Mouse (Mus musculus): Measurements from ENCODE around the gene Angptl4.
"Not testable (repeated sequence)": the region's sequence is repeated elsewhere in the genome, so short reads cannot be mapped to it uniquely, and the experiment has no call there.

Angptl4 gene

GRCm38 (mm10) chr17:33781124-33781977 lies at the start of gene Angptl4:
Angptl4 (minus strand) TSS chr17:33781830.
- peak; percentile 78 to 88 for DNase-seq

- DNase-seq, result no peak
Observed at GRCm38 (mm10) chr17:33829561-33829960, 47.9 kb upstream of the Angptl4 start.

- DNase-seq, result peak; percentile 46 to 66
Observed at GRCm38 (mm10) chr17:33828892-33829291, 47.3 kb upstream of the Angptl4 start.

- peak; percentile 75 to 82 for DNase-seq
Observed at GRCm38 (mm10) chr17:33826850-33827249, 45.2 kb upstream of the Angptl4 start.

- DNase-seq, result no peak
Observed at GRCm38 (mm10) chr17:33825462-33825861, 43.8 kb upstream of the Angptl4 start.

GRCm38 (mm10) chr17:33824997-33825330 lies 43.3 kb upstream of the Angptl4 start:
- DNase-seq, result not testable (repeated sequence)

- peak; percentile 98 for DNase-seq
Observed at GRCm38 (mm10) chr17:33824084-33824996, 42.7 kb upstream of the Angptl4 start, which contains the start of the genes Rps28 and Ndufa7. Rps28 (minus strand) TSS chr17:33824562. Ndufa7 (plus strand) TSS chr17:33824572.

- DNase-seq, result not testable (repeated sequence)
Observed at GRCm38 (mm10) chr17:33823171-33823570, 41.5 kb upstream of the Angptl4 start.

- DNase-seq, result peak in 1 of 2 experiments; percentile 44
Observed at GRCm38 (mm10) chr17:33822436-33822959, 40.9 kb upstream of the Angptl4 start.

GRCm38 (mm10) chr17:33817969-33818643 lies 36.5 kb upstream of the Angptl4 start:
- no peak for DNase-seq

- DNase-seq, result peak; percentile 92 to 96
Observed at GRCm38 (mm10) chr17:33817184-33817968, 35.7 kb upstream of the Angptl4 start.

GRCm38 (mm10) chr17:33816612-33817011 lies 35.0 kb upstream of the Angptl4 start:
- DNase-seq, result peak in 1 of 2 experiments; percentile 6

- no peak for DNase-seq
Observed at GRCm38 (mm10) chr17:33815399-33815798, 33.8 kb upstream of the Angptl4 start.

- DNase-seq, result peak; percentile 54 to 63
Observed at GRCm38 (mm10) chr17:33812990-33813389, 31.4 kb upstream of the Angptl4 start.

- DNase-seq, result peak in 1 of 2 experiments; percentile 39
Observed at GRCm38 (mm10) chr17:33812475-33812874, 30.8 kb upstream of the Angptl4 start.

GRCm38 (mm10) chr17:33811142-33811516 lies 29.5 kb upstream of the Angptl4 start:
- DNase-seq, result peak in 1 of 2 experiments; percentile 28

GRCm38 (mm10) chr17:33810334-33811141 lies 28.9 kb upstream of the Angptl4 start, which contains the start of gene Kank3:
Kank3 (plus strand) TSS chr17:33810519.
- DNase-seq, result peak; percentile 95 to 96

- peak in 1 of 2 experiments; percentile 8 for DNase-seq
Observed at GRCm38 (mm10) chr17:33808192-33808591, 26.6 kb upstream of the Angptl4 start.

GRCm38 (mm10) chr17:33807181-33807888 lies 25.7 kb upstream of the Angptl4 start:
- peak in 1 of 2 experiments; percentile 10 for DNase-seq

GRCm38 (mm10) chr17:33804745-33805144 lies 23.1 kb upstream of the Angptl4 start:
- DNase-seq, result peak in 1 of 2 experiments; percentile 6

Data from kidney, postnatal 4 days (tissue).